Mouse (Mus musculus) megakaryocyte, embryonic 14.5 days (primary cell): ENCODE data around the gene Man1c1.

Experiments used
- FLI1 ChIP-seq: IDR thresholded peaks from 2 replicates; pipeline ENCODE4 v1.6.1; 2012; ENCODE audit warnings: low read length, inconsistent platforms, mixed read lengths
- GATA1 ChIP-seq: IDR thresholded peaks from 3 replicates; pipeline ENCODE4 v1.6.1; 2012; ENCODE audit warnings: mixed read lengths, low read length, inconsistent platforms, borderline replicate concordance

- TF ChIP-seq GATA1: no peak
- no peak for TF ChIP-seq FLI1
Observed at GRCm38 (mm10) chr4:134512798-134513197, 191.3 kb downstream of the Man1c1 start.
